Mouse (Mus musculus): ENCODE measurements at regions not wholly inside any gene's neighbourhood (a gene's known extent, or its start where the extent isn't known, plus 50 kb on each side); places are given as distances from the start of the nearest gene placed in this dataset.

DNA sequence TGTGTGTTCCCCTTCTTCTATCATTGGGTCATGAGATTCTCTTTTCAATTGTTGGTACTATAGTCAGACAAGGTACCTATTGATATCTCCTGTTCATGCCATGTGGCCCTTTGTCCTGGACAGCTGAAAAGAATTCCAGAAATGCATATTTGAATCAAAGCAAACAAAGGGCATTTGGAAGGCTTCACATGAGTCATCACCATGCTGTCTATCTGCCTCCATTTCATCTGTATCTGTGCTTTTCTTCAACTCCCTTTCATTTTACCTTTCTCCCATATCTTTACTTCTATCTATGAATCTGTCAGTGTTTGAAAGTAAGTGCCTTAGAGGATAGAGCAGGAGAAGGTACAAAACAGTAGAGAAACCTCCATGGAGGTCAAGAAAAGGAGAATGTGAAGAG, 817.3 kb downstream of the Fam181b start:
- no peak for TF ChIP-seq SMC3 (IDR thresholded peaks at IDR 0.05; ENCODE audit: low read depth, low read length)
- no peak for TF ChIP-seq USF1 (IDR thresholded peaks at IDR 0.05; ENCODE audit: low read depth, low read length)
- no peak for TF ChIP-seq UBTF (IDR thresholded peaks at IDR 0.05; ENCODE audit: low read depth, low read length)
- no peak for TF ChIP-seq MXI1 (IDR thresholded peaks at IDR 0.05; ENCODE audit: low read depth, low read length)
- no peak for TF ChIP-seq MAZ (IDR thresholded peaks at IDR 0.05; ENCODE audit: low read depth, low read length)
- TF ChIP-seq POLR2A (IDR thresholded peaks at IDR 0.05; ENCODE audit: low read depth, low read length), result no peak
- no peak for TF ChIP-seq ZKSCAN1 (IDR thresholded peaks at IDR 0.05; ENCODE audit: borderline replicate concordance, low read depth, low read length)
- TF ChIP-seq GABPA (IDR thresholded peaks at IDR 0.05; ENCODE audit: insufficient replicate concordance, low read depth, low read length), result no peak
- TF ChIP-seq ZNF384 (IDR thresholded peaks at IDR 0.05; ENCODE audit: low read depth, low read length), result no peak
- no peak for TF ChIP-seq EP300 (IDR thresholded peaks at IDR 0.05; ENCODE audit: low read length)
- H3K9ac ChIP-seq (ENCODE audit: insufficient read depth, low read depth), result no peak overlapping the region
- in situ Hi-C loops (cut with MboI; ENCODE audit: low pct_ligation_motif_present, low pct_unique_long_range_greater_than_20kb, low sequenced_read_pairs), result no loop called here
- dilution Hi-C loops (cut with MboI; ENCODE audit: extremely low pct_ligation_motif_present, extremely low pct_unique_long_range_greater_than_20kb, low sequenced_read_pairs), result no loop called here
- no peak overlapping the region for H3K27ac ChIP-seq (ENCODE audit: insufficient read depth, low read depth)
- H3K36me3 ChIP-seq (replicated peaks in 1 of 2; ENCODE audit: control insufficient read depth in 1 of 2, insufficient read depth in 1 of 2, low read length in 1 of 2), result no peaks in the 10 kb centered on the region
- no peak overlapping the region for H3K4me3 ChIP-seq (replicated peaks in 1 of 3; ENCODE audit: low read depth in 2 of 3, low read length in 2 of 3, poor library complexity in 1 of 3)
- DNase-seq (ENCODE audit: extremely low read depth), result no peak
- H3K27me3 ChIP-seq (replicated peaks), result no peaks in the 10 kb centered on the region
- peaks cover 9% of the 10 kb centered on the region for H3K9me3 ChIP-seq (replicated peaks; ENCODE audit: low read length)
- H3K4me2 ChIP-seq (ENCODE audit: insufficient read depth, low read depth, poor library complexity, severe bottlenecking), result no peak overlapping the region
- no peaks in the 10 kb centered on the region for H3K79me2 ChIP-seq (replicated peaks; ENCODE audit: control insufficient read depth, extremely low read depth, insufficient read depth, poor library complexity, severe bottlenecking)
- no peaks in the 10 kb centered on the region for H3K4me1 ChIP-seq (ENCODE audit: control insufficient read depth in 1 of 2, insufficient read depth in 2 of 2)

DNA sequence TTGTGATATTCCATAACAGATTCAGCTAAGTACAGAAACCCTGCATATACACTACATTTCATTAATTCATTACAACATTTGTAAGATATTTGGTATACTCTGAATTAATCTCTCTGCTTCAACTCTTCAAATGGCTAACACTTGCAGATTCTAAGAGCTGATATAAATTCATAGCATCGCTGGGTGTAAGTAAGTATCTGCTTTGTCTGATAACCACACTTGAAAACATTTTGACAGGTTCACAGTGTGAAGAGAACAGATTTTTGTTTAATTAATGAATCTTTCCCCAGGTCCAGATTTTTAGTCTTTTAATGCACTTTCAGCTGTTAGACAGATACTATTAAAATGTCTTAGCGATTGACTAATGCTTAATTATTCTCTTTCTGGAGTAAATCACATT, 823.1 kb downstream of the Fam181b start:
- Histone ChIP-seq H3K9me3 (replicated peaks; ENCODE audit: low read length) (peaks cover 2% of the 10 kb centered on the region), H3K4me1 (ENCODE audit: control insufficient read depth in 1 of 2, insufficient read depth in 2 of 2) (no peaks in the 10 kb centered on the region), H3K27me3 (replicated peaks) (no peaks in the 10 kb centered on the region), H3K79me2 (replicated peaks; ENCODE audit: control insufficient read depth, extremely low read depth, insufficient read depth, poor library complexity, severe bottlenecking) (no peaks in the 10 kb centered on the region), H3K27ac (ENCODE audit: insufficient read depth, low read depth) (no peak overlapping the region), H3K36me3 (replicated peaks in 1 of 2; ENCODE audit: control insufficient read depth in 1 of 2, insufficient read depth in 1 of 2, low read length in 1 of 2) (no peaks in the 10 kb centered on the region), H3K4me2 (ENCODE audit: insufficient read depth, low read depth, poor library complexity, severe bottlenecking) (no peak overlapping the region), H3K4me3 (replicated peaks in 1 of 3; ENCODE audit: low read depth in 2 of 3, low read length in 2 of 3, poor library complexity in 1 of 3) (no peak overlapping the region), H3K9ac (ENCODE audit: insufficient read depth, low read depth) (no peak overlapping the region)
- in situ Hi-C loops (cut with MboI; ENCODE audit: low pct_ligation_motif_present, low pct_unique_long_range_greater_than_20kb, low sequenced_read_pairs) (no loop called here), dilution Hi-C loops (cut with MboI; ENCODE audit: extremely low pct_ligation_motif_present, extremely low pct_unique_long_range_greater_than_20kb, low sequenced_read_pairs) (no loop called here)
- DNase-seq (ENCODE audit: extremely low read depth), result no peak
- no peak for TF ChIP-seq USF1 (IDR thresholded peaks at IDR 0.05; ENCODE audit: low read depth, low read length)
- no peak for TF ChIP-seq MAZ (IDR thresholded peaks at IDR 0.05; ENCODE audit: low read depth, low read length)
- no peak for TF ChIP-seq BHLHE40 (IDR thresholded peaks at IDR 0.05; ENCODE audit: low read depth, low read length)
- no peak for TF ChIP-seq ZNF384 (IDR thresholded peaks at IDR 0.05; ENCODE audit: low read depth, low read length)
- no peak for TF ChIP-seq CTCF (conservative IDR thresholded peaks at IDR 0.05 in 1 of 2, IDR thresholded peaks at IDR 0.05 in 1 of 2; ENCODE audit: low read depth in 2 of 2, low read length in 2 of 2)
- no peak for TF ChIP-seq NRF1 (IDR thresholded peaks at IDR 0.05; ENCODE audit: low read depth, low read length)
- TF ChIP-seq TBP (conservative IDR thresholded peaks at IDR 0.05; ENCODE audit: low read depth, low read length), result no peak

DNA sequence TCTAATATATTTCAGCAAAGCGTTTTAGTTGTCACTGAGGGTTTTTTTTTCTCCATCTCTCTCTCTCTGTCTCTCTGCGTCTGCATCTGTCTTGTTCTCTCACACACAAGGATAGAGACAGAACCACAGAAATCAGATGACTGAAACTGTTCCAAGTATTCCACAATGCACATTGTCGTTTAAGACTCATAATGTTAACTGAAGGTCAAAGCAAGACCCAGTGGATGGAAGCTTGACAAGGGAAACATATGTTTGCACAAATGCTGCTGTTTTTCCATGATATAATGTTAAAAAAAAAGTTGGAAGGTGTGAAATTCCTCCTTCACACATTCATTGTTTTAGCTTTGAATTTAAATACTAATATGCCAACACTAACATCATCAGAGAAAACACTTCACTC, 857.3 kb downstream of the Fam181b start:
- Histone ChIP-seq H3K4me1 (ENCODE audit: control insufficient read depth in 1 of 2, insufficient read depth in 2 of 2) (no peaks in the 10 kb centered on the region), H3K4me2 (ENCODE audit: insufficient read depth, low read depth, poor library complexity, severe bottlenecking) (no peak overlapping the region), H3K79me2 (replicated peaks; ENCODE audit: control insufficient read depth, extremely low read depth, insufficient read depth, poor library complexity, severe bottlenecking) (no peaks in the 10 kb centered on the region), H3K9me3 (replicated peaks; ENCODE audit: low read length) (peaks cover 14% of the 10 kb centered on the region), H3K27me3 (replicated peaks) (no peaks in the 10 kb centered on the region), H3K36me3 (replicated peaks in 1 of 2; ENCODE audit: control insufficient read depth in 1 of 2, insufficient read depth in 1 of 2, low read length in 1 of 2) (no peaks in the 10 kb centered on the region), H3K4me3 (replicated peaks in 1 of 3; ENCODE audit: low read depth in 2 of 3, low read length in 2 of 3, poor library complexity in 1 of 3) (no peak overlapping the region), H3K9ac (ENCODE audit: insufficient read depth, low read depth) (no peak overlapping the region), H3K27ac (ENCODE audit: insufficient read depth, low read depth) (no peak overlapping the region)
- in situ Hi-C loops (cut with MboI; ENCODE audit: low pct_ligation_motif_present, low pct_unique_long_range_greater_than_20kb, low sequenced_read_pairs), result no loop called here
- dilution Hi-C loops (cut with MboI; ENCODE audit: extremely low pct_ligation_motif_present, extremely low pct_unique_long_range_greater_than_20kb, low sequenced_read_pairs), result no loop called here
- no peak for DNase-seq (ENCODE audit: extremely low read depth)
- no peak for TF ChIP-seq SIN3A (IDR thresholded peaks at IDR 0.05; ENCODE audit: low read length)
- TF ChIP-seq MEF2A (IDR thresholded peaks at IDR 0.05; ENCODE audit: borderline replicate concordance, low read depth, low read length), result no peak
- no peak for TF ChIP-seq CTCF (conservative IDR thresholded peaks at IDR 0.05 in 1 of 2, IDR thresholded peaks at IDR 0.05 in 1 of 2; ENCODE audit: low read depth in 2 of 2, low read length in 2 of 2)
- no peak for TF ChIP-seq MAZ (IDR thresholded peaks at IDR 0.05; ENCODE audit: low read depth, low read length)
- no peak for TF ChIP-seq SMC3 (IDR thresholded peaks at IDR 0.05; ENCODE audit: low read depth, low read length)
- no peak for TF ChIP-seq CHD1 (IDR thresholded peaks at IDR 0.05; ENCODE audit: low read depth, low read length)
- TF ChIP-seq ETS1 (conservative IDR thresholded peaks at IDR 0.05; ENCODE audit: low read depth, low read length), result no peak
- no peak for TF ChIP-seq PAX5 (IDR thresholded peaks at IDR 0.05; ENCODE audit: low read length)

Data from CH12.LX (cell line).